Mouse (Mus musculus) frontal cortex, postnatal 25 days (tissue): ENCODE data around the gene Gm5155.
"Not testable (repeated sequence)": the region's sequence is repeated elsewhere in the genome, so short reads cannot be mapped to it uniquely, and the experiment has no call there.

Experiments used
- DNase-seq, 2 experiments: peaks; one replicate each; pipeline ENCODE4 v3.0.0; 2022; ENCODE audit warnings: low spot score in 2 of 2

Gene Gm5155

GRCm38 (mm10) chr7:17871467-17871866 is at the start of gene Gm5155:
TSS of gene Gm5155 (plus strand) at chr7:17871767.
- no peak for DNase-seq

DNA sequence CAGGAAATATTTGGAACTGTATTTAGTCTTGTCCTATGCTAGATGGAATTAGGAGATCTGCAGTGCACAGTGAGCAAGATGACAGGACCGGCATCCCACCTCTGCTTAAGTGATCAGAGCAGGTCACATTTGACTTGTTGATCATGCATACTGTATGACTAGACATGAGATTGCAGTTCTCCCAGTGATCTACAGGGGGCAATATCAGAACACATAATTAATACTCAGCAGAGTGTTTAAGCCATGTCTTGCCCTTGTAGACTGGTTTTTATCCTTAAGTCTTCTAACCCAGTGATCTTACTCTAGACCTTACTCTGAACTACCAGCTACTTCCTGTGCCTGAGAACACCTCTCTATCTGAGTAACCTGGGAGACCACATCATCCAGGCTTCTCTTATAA is 791 bp upstream of the Gm5155 start:
- no peak for DNase-seq

GRCm38 (mm10) chr7:17895341-17895740 is 23.8 kb downstream of the Gm5155 start:
- not testable (repeated sequence) for DNase-seq

DNA sequence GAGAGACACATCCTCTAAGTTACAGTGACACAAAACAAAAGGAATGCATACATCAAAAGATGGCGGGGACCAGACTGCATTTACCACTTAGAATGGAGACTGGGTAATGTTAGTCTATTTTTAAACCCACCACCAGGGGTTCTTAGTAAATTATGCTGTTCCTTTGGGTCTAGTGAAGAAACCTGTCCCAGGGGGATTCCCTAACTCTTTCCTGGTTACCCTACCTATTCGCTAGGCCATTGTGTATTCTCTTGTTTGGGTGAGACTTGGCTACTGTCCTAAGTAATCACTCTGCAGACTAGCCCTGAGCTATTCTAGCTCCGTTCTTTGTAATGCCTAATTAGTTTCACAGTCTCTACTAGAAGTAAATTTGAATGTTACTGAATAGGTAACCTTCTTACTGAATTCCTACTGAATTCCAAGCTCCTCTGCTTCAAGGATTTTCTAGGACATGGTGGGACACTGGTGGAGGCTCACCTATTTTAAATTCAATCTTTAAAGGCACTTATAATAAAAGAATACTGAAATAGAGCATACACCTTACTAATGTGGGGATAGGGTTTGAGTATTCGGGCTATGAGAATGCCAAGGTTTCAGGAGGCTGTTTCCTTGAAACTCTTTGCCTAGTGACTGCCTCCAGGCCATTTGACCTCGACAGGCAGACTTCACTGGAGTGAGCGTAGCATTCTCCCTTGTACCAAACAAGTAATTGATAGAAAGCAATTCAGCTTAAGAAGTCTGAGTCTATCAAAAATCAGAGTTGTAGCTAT is 31.8 kb downstream of the Gm5155 start:
- DNase-seq: no peak
